Mouse (Mus musculus): ENCODE measurements at regions not wholly inside any gene's neighbourhood (a gene's known extent, or its start where the extent isn't known, plus 50 kb on each side); places are given as distances from the start of the nearest gene placed in this dataset.

DNA sequence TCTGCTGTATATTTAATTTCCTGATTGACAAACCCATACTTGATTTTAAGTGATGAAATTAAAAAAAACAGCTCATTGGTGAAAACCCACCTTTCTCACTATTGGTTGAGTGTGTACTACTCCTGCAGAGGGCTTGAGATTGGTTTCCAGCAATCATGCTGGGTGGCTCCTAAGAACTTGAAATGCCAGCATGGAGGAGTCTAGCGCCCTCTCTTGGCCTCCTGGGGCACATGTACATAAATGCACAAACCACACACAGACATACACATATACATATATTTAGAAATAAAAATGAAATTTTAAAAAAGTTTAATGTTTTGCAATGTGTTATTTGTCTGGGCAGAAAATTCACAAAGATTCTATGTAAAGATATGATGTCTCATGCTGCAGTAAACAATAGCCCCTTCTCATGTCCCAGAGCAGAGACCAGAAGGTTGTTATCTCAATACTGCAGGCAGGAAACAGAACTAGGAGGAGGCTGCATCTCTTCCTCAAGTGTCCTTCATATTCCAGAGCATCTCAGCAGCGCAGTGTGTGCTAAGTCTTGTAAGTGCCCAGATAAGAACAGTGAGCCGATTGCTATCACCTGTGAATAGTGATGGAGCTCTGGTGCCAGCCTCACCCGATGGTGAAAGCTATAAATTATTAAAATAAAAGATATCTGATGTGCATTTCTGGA lies 108.4 kb upstream of the Fbxo11 start:
- no peak for DNase-seq
- intact Hi-C loops (cut with DNase I): no loop called here

DNA sequence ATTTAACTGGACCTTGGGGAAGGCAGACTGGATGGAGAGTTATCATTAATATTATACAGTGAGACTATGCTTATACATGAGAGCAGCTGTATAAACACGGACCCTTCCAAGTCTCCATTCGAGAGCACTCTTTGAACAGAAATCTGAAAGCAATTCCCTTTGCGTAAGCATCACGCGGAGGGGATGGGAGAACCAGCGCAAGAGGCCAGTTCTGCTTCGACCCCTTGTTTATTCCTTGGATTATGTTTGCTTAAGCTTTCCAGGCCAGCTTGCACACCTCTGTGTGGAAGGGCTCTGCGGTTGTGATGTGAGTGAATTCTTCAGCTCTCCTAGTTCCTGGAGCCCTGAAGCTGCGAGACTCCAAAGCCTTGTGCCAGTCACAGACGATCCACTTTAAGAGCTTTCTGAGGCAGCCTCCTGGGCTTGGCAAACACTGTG lies 109.2 kb upstream of the Fbxo11 start:
- no peak for DNase-seq
- intact Hi-C loops (cut with DNase I): no loop called here

DNA sequence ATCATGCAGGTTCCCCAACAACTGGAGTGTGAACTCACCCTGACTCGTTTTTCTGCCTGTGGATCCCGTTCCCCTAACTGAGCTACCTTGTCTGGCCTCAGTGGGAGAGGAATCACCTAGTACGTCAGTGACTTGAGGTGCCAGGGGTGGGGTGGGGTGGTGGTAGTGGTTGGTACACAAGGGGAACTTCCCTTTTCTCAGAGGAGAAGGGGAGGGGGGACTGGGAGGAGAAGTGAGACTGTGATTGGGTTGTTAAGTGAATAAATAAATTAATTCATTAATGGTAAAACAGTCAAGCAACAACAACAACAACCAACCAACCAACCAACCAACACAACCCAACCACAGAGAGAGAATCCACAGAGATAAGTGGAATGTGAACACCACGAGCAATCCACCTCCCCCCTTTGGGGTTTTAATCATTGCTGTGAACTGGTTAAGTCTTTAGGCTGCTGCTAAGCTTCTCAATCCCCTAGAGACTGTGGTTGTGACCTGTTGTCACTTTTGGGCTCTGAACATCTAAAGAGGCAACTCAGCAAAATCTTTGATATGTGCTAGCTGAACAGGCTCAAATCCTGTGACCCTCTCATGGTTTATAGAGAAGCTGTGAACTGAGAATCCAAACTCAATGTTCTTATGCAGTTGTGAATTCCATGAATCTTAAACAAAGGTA lies 111.0 kb upstream of the Fbxo11 start:
- no peak for DNase-seq
- intact Hi-C loops (cut with DNase I): no loop called here

DNA sequence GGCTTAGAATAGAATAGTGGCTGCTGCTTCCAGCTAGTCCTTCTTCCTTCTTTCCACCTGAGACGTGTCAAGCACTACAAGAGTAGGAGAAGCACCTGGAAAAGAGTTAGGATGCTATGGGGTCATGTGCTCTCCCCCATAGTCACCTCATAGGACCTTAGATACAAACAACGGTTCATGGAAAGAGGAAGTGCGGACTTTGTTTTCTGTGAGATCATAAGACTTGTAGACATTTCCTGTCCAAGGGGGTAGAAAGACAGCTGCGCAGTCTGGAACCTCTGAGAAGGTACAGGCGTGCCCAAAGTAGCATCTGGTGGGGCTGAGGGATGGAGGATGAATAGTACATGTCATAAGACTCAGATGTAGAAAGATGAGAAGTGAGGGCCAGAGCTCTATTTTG lies 125.6 kb upstream of the Fbxo11 start:
- intact Hi-C loops (cut with DNase I): no loop called here
- DNase-seq: no peak

DNA sequence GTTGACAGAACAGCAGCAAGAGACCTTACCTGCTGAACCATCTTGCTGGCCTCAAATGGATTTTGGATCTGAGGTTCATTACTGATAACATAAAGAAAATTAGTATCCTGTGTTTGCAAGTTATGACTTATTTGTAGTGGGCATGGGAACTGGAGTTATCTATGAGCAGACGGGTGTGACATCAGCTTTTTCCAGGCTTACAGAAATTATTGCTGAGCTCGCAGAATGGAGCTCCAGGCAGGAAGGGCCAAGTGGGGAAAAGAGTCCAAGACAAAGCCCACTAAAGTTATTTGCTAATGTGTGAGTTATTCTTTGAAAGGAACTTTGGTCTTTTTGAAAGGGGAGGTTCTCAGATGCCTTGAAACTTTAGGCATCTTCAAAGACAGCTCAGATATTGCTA lies 126.4 kb upstream of the Fbxo11 start:
- intact Hi-C loops (cut with DNase I): no loop called here

DNA sequence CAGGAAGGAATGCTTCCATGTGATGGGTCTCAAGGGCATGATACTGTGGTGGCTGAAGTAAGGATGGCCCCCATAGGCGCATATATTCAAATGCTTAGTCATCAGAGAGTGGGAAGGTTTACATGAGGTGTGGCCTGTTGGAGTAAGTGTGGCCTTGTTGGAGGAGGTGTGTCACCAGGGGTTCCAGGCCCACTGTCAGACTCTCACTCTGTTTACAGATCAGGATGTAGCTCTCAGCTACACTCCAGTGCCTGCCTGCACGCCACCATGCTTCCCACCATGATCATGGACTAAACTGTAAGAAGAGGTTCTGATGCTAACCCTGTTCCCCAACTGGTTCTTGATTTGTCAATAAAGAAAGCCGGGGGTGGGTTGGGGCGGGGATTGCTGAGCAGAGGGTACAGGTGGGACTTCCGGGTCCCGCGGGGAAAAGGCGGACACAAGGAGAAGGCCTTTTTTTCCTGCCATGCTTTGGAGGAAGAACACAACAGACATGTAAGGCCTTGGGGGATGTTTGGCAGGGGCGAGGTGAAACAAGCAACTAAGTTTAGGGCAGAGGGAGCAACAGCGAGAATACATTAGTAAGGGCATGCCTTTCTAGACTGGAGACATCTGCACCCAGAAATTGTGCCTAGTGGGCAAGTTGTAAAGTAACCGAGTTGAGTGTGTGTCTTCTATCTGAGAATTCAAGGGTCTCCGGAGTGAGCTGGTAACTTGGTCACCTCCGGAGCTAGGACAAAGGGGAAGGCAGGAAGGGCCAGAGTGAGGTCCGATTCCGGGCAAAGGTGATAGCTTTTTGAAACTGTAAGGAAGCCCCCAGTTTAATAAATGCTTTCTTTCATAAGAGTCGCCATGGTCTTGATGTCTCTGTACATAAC lies 127.1 kb upstream of the Fbxo11 start:
- intact Hi-C loops (cut with DNase I): no loop called here
- DNase-seq: no peak

More for the DNA sequence above, 126.4 kb upstream of the Fbxo11 start:
- DNase-seq: no peak

DNA sequence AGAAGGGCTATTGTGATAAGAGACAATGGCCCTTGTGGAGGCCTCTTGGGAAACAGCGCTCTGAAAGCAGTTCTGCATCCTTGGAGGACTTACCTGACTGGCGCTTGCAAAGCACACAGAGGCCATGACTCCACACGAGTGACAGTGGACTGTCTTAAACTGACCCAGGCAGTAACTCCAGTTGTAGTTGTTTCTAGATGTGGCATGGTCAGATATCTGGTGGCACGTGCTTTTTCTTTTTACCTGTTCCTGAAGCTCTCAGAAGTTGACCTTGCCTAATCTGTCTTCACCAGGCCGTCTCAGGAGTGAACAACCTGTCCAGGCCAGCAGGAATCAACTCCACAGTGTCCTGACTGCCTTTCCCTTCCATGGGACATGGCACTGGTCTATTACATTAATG lies 129.6 kb upstream of the Fbxo11 start:
- intact Hi-C loops (cut with DNase I): no loop called here
- no peak for DNase-seq

DNA sequence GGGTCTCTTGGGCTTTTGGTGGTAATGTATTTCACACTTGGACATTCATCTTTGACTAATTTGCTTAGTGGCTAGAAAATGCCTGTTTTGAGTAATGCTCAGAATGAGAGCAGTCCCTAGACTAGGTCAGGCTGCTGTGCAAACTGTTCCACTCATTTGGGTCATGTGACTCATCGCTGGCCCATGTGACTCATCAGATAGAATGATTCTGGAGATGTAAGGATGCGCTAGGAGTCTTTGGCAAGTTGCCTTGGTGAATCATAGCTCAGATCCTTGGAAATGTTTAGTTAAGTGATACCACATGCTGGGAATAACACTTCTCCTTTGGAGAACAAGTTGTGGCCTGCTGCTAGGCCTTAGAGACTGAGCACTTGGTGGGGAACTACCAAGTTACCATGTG lies 130.2 kb upstream of the Fbxo11 start:
- intact Hi-C loops (cut with DNase I): no loop called here
- no peak for DNase-seq

DNA sequence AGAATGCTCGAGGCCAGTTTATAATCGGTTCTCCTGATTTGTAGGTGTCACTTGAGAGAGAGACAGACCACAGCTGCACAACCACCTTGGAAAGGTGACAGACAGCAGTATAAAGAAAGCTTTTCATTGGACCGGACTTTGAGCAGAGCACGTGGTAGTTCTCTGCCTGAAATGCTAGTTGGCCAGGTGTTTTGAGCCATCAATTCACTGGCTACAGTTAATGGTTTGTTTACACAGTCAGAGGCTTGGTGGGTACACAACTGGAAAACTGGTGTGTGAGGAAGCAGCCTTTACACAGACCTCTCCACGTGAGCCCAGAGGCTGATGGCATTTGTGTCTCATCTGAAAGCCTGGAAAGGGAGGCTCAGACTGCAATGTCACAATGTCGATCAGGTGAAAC lies 130.8 kb upstream of the Fbxo11 start:
- intact Hi-C loops (cut with DNase I): no loop called here
- DNase-seq: no peak

DNA sequence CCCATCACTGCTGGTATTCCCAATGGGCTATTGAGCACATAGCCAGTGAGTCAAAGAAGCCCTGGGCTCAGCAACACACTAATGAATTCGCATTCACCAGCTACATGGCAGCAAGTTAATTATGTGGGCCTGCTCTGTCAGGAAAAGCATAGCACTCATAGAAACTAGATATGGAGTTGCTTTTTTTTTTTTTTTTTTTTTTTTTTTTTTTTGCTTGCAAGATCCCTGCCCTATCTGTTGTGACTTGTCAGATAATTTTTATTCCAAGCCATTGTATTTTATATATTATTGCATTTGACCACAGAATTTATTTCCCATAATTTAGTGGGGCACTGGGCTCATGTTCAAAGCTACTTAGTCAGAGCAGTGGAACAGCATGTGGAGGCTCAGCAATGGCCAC lies 131.2 kb upstream of the Fbxo11 start:
- no peak for DNase-seq
- intact Hi-C loops (cut with DNase I): no loop called here

DNA sequence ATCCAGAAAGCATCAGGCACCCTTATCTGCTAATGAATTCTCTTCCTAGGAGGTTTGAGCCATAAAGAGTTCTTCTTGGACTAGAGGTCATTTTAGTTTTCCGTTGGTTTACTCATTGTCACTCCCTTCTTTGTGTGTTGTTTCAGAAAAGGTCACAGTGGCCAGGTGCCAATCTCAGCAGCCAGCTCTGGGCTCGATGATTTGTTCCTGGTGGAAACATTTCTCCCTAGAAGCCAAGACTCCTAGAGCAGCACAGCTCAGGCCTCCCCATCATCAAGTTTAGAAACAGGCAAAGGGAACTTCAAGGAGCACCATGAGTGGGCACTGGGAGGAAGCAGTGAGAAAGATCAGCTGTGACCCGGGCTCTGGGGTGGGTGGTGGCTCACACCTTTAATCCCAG lies 132.3 kb upstream of the Fbxo11 start:
- no peak for DNase-seq

DNA sequence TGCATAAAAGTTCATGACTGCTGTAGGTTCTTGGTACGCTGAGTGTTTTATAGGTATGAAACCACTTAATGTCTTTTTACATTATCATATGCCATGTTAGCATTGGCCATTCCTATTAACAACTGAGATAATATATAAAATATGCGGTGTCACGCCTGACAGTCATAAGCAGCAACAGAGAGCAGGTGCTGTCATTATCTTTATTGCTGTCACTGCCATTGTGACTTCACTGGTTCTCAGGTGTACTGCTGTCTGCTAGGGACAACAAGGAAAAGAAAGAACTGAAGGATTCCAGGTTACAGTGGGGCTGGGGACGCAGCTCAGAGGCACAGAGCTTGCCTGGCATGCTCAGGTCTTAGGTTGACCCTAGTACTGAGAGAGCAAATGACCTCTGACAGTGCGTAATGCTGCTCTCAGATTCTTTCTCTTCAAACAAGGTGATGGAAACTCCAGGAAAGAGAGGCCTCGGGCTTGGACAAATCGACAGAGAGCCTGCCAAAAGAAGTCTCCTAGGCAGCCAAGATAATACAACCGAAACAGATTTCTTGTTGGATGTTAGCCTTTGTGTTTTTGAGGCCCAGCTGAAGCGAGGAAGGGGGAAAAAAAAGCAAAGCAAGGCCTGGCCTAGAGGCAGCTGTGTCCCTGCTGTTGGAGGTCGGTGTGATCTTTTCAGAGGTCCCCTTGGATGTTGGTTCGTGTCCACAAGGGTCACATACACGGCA lies 136.3 kb upstream of the Fbxo11 start:
- DNase-seq: no peak
- intact Hi-C loops (cut with DNase I): no loop called here

More for the DNA sequence above, 132.3 kb upstream of the Fbxo11 start:
- intact Hi-C loops (cut with DNase I): no loop called here

DNA sequence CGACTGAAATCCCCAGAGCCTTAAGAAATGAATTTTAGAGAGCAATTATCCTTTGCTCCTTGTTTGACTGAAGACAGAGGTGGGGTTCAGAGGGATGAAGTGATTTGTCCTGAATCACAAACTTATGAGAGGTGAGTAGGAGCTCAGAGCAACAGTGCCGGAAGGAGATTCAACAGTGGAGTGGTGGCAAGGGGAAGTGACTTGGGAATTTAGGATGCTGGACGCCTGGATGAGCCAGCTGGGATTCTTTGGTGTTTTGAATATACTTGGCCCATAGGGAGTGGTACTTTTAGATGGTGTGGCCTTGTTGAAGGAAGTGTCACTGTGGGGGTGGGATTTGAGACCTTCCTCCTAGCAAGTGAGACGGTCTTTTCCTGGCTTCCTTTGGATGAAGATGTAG lies 137.1 kb upstream of the Fbxo11 start:
- intact Hi-C loops (cut with DNase I): no loop called here
- DNase-seq: no peak

DNA sequence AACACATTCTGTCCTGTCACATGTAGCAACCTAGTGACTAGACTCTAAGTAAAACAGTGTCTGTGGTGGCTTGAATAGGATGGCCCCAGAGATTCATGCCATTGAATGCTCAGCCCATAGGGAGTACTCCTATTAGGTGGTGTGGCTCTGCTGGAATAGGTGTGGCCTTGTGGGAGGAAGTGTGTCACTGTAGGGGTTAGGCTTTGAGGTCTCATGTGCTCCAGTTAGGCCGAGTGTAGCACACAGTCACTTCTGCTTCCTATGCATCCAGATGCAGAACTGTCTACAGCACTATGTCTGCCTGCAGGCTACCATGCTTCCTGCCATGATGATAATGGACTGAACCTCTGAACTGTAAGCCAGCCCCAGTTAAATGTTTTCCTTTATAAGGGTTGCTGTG lies 144.5 kb upstream of the Fbxo11 start:
- intact Hi-C loops (cut with DNase I): no loop called here
- no peak for DNase-seq

DNA sequence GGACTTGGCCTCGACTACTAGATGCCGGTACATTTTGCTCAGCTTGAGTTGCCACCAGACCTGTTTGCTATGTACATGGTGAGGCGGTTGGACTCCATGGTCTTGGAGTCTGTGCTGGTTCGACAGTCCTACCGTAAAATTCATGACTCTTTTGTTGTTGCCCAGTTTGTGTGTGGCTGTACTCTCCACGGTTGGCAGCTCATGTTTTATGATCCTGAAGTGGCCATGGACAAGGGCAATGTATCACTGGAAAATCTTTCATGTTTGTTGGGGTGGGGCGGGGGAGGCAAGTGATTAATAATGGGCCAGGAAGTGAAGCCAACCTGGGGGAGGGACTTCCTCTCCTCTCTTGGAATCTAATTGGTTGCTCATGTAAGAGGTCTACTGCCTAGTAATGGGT lies 147.0 kb upstream of the Fbxo11 start:
- intact Hi-C loops (cut with DNase I): no loop called here
- no peak for DNase-seq

DNA sequence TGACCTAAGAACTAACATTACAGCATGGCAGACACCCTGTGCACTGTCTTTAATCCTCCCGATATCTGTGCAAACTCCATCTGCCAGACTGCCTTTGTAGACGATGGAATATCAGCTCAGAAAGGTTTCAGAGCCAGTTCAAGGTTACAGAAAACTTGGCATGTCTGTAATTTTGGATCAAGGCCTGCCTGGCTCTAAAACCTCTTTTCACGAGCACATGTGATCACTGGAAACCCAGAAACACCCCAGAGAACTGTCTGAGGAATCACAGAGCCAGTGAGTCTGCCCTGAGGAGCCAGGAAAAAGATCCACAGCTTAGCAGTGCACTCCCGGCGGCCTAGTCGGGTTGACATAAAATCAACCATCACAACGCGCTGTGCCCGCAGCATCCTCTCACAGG lies 149.7 kb upstream of the Fbxo11 start:
- intact Hi-C loops (cut with DNase I): no loop called here
- no peak for DNase-seq

DNA sequence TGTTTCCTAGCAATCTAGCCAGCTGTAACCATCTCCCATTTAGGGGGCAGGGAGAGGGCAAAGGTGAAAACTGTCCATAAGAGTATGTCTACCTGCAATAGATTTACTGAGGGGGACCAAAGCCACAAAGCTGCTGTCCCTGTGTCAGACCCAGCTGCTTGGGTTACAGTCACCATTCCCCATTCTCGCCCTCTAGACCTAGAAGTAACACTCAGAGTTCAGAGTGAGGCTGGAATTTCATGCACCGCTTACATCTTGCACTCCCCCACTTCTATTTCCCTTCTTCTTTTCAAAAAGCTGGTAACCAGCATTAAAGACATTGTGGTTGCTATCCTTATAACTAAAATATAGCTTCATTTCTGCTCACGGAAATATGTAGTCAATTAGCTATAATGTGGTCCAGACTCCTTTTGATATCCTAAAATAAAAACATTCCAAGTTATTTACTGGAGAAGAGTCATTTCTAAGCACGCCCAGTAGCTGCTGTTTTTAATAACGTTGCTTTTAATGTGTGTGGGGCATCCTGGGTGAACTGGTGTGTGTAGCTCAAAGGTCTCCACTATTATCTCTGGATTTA lies 157.4 kb upstream of the Fbxo11 start:
- DNase-seq: no peak
- intact Hi-C loops (cut with DNase I): no loop called here

DNA sequence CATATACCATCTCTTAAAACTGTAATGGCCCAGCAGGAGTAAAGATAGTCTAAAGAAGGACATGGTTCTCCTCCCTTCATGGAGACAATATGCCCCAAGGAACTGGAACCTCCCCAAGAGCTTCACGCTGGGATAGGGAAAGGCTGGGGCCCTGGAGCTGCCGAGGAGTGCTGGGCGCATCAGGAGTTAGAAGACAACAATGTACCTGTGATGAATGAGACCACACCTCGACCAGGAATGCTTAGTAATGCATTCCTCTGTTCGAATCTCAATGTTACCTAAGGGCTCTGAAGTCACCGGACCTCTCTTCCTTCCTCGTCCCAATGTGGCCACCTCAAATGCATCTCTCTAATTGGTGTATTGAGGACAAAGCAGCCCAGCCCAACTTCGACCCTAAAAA lies 175.4 kb upstream of the Fbxo11 start:
- no peak for DNase-seq

DNA sequence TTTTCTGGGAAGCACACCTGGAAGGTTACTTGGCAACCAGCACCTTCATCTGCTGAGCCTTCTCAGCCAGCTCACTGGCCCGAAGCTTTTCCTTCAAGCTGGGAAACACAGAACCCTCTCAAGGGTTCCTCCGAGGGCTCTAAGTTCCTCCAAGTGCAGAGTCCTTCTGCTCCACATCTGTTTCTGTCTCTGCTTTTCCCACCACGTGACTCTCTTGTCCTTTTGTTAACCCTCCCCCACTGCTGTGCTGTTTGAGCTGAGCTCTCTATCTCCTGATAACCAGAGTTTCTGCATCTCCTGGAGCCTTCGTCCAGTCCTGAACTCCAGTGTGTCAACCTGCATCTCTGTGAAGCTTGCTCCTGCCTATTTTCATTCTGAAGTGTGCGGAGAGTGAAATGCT lies 183.5 kb upstream of the Fbxo11 start:
- intact Hi-C loops (cut with DNase I): loop anchor here (5.0 kb wide), 1 partner anchor 166 kb away; no protein-coding TSS in a partner anchor
- DNase-seq: no peak

More for the DNA sequence above, 175.4 kb upstream of the Fbxo11 start:
- intact Hi-C loops (cut with DNase I): no loop called here

DNA sequence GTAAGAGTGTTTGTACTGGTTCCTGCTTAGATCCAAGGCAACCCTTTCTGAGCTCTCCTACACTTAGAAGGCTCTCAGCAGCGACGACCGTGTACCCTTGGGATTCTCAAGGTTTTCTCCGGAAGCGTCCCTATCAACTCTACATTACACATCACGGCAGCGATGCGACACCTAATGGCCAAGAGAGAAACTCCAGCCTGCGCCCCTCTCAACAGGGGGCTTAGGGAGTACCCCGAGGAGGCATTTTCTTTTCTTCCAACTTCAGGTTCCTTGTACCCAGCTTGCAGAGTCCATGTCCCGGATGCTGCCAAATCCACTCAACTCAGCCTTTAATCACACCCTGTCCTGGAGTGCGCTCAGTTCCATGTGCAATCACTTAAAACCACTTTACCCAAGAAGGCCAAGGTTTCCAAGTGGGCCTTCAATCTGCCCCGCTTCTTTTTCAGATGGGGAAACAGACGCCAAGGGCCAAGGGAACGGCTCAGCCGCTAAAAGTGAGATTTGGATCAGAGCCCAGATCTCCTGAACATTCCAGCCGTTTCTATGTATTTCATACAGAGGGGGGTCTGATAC lies 186.9 kb upstream of the Fbxo11 start:
- peak; percentile 72 for DNase-seq
- intact Hi-C loops (cut with DNase I): loop anchor here (5.0 kb wide), 2 partner anchors 185 to 225 kb away; partner anchors contain the start of gene Fbxo11

Data from left cerebral cortex, postnatal 4 days (tissue).